2 mouse cellular contexts compared by ENCODE assay signal in the genomic region with DNA sequence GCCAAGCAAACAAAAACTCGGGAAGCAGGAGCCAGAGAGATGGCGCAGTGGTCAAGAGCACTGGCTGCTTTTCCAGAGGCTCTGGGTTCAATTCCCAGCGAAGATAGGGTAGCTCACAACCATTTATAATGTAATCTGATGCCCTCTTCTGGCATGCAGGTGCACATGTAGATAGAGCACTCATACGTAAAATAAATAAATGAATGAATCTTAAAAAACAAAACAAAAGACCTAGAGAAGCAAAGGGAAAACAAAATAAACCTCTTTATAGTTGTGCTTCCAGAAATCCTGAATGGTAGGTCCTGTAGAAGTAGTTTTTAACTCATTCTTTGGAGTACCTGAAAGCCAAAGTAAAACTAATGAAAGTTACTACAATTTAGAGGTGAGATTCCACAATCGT.
TF ChIP-seq lines count a peak whose summit lies in the region.

No protein-coding gene starts in this region.

TF ChIP-seq in MEL, 35 proteins besides CTCF, POLR2A, EP300 and RAD21:
- TF ChIP-seq MEF2A (IDR thresholded peaks at IDR 0.05; ENCODE audit: extremely low read depth, insufficient replicate concordance, low read depth, low read length, poor library complexity, severe bottlenecking) (no peak), ZMIZ1 (IDR thresholded peaks at IDR 0.05; ENCODE audit: low read depth, low read length) (no peak), MAFK (IDR thresholded peaks at IDR 0.05; ENCODE audit: borderline replicate concordance, low read depth, low read length) (no peak), CHD1 (IDR thresholded peaks at IDR 0.05; ENCODE audit: low read depth, low read length) (no peak), NRF1 (IDR thresholded peaks at IDR 0.05; ENCODE audit: insufficient read depth, low read depth, low read length, poor library complexity, severe bottlenecking) (no peak), GATA1 (IDR thresholded peaks at IDR 0.05; ENCODE audit: low read depth, low read length) (no peak), CHD2 (IDR thresholded peaks at IDR 0.05; ENCODE audit: low read length) (no peak), RCOR1 (IDR thresholded peaks at IDR 0.05; ENCODE audit: low read depth, low read length) (0 out of 2 replicates have a peak, but pooled peaks have one; percentile 17), MYB (IDR thresholded peaks at IDR 0.05; ENCODE audit: low read depth, low read length) (no peak), TAL1 (IDR thresholded peaks at IDR 0.05; ENCODE audit: low read length) (peak; percentile 39; the same call in 1 of the 2 replicates), MAZ (IDR thresholded peaks at IDR 0.05; ENCODE audit: low read depth, low read length) (no peak), UBTF (IDR thresholded peaks at IDR 0.05; ENCODE audit: borderline replicate concordance, insufficient read depth, low read depth, low read length) (no peak), POLR2AphosphoS5 (IDR thresholded peaks at IDR 0.05; ENCODE audit: borderline replicate concordance, low read depth, low read length) (no peak), E2F4 (IDR thresholded peaks at IDR 0.05; ENCODE audit: borderline replicate concordance, low read depth, low read length) (no peak), HCFC1 (IDR thresholded peaks at IDR 0.05; ENCODE audit: low read depth, low read length) (no peak), POLR2AphosphoS2 (IDR thresholded peaks at IDR 0.05; ENCODE audit: low read length) (no peak), USF2 (IDR thresholded peaks at IDR 0.05; ENCODE audit: borderline replicate concordance in 1 of 2, insufficient read depth in 1 of 2, low read depth in 1 of 2, low read length in 2 of 2) (no peak), GABPA (IDR thresholded peaks at IDR 0.05; ENCODE audit: low read depth, low read length) (0 out of 2 replicates have a peak, but pooled peaks have one; percentile 8), ZC3H11A (IDR thresholded peaks at IDR 0.05; ENCODE audit: low read depth, low read length) (peak; percentile 47; the same call in 1 of the 2 replicates), SIN3A (IDR thresholded peaks at IDR 0.05; ENCODE audit: low read length) (peak; percentile 50; the same call in 1 of the 2 replicates), TBP (IDR thresholded peaks at IDR 0.05; ENCODE audit: low read depth, low read length) (no peak), MXI1 (IDR thresholded peaks at IDR 0.05; ENCODE audit: low read depth, low read length) (no peak; the same call in 1 of the 2 replicates), TCF12 (IDR thresholded peaks at IDR 0.05; ENCODE audit: low read depth, low read length) (0 out of 2 replicates have a peak, but pooled peaks have one; percentile 13), USF1 (IDR thresholded peaks at IDR 0.05; ENCODE audit: low read depth, low read length) (no peak), BHLHE40 (IDR thresholded peaks at IDR 0.05; ENCODE audit: borderline replicate concordance, low read depth, low read length) (no peak), KAT2A (conservative IDR thresholded peaks at IDR 0.05; ENCODE audit: low read depth, low read length) (peak; percentile 7; the same call in 1 of the 2 replicates), ZNF384 (IDR thresholded peaks at IDR 0.05; ENCODE audit: low read depth, low read length) (no peak; the same call in 1 of the 2 replicates), ETS1 (IDR thresholded peaks at IDR 0.05; ENCODE audit: low read depth, low read length) (no peak), MAX (IDR thresholded peaks at IDR 0.05; ENCODE audit: low read length) (no peak), MYC (IDR thresholded peaks at IDR 0.05; ENCODE audit: low read depth, low read length) (no peak), ZKSCAN1 (IDR thresholded peaks at IDR 0.05; ENCODE audit: low read depth, low read length) (no peak), SMC3 (IDR thresholded peaks at IDR 0.05; ENCODE audit: low read depth, low read length) (no peak), ELF1 (IDR thresholded peaks at IDR 0.05; ENCODE audit: low read depth, low read length) (0 out of 2 replicates have a peak, but pooled peaks have one; percentile 26), NELFE (IDR thresholded peaks at IDR 0.05; ENCODE audit: low read depth, low read length) (no peak), JUND (IDR thresholded peaks at IDR 0.05; ENCODE audit: low read depth, low read length) (no peak)

TF ChIP-seq in myocyte, 11 proteins besides CTCF, POLR2A, EP300 and RAD21:
- TF ChIP-seq MYOG (IDR thresholded peaks at IDR 0.05; ENCODE audit: control insufficient read depth in 1 of 3, insufficient read depth in 1 of 3, insufficient read length in 2 of 3, low read depth in 2 of 3) (no peak), MAX (IDR thresholded peaks at IDR 0.05; ENCODE audit: low read depth) (no peak), MYOD1 (IDR thresholded peaks at IDR 0.05; ENCODE audit: control insufficient read depth in 1 of 3, insufficient read length in 2 of 3, low read depth in 2 of 3) (no peak), TCF12 (IDR thresholded peaks at IDR 0.05; ENCODE audit: insufficient read depth, poor library complexity, severe bottlenecking) (no peak), CEBPB (IDR thresholded peaks at IDR 0.05; ENCODE audit: insufficient read depth, poor library complexity, severe bottlenecking) (no peak)
TF ChIP-seq in myocyte: peak in this region for 0.
